In genomic region chrX:6777489-6778249, GRCm38 (mm10) we compare ENCODE assay signal across 10 mouse cellular contexts. TPM values are rescaled to one million over a fixed set of nuclear protein-coding genes. Genes with fewer than 3 reads are reported as not detected.
A peak's percentile ranks its signal among the peaks of the same experiment; 100 is the strongest.
DNase-seq lines count a peak whose midpoint lies in the region; ATAC-seq and TF ChIP-seq lines count a peak whose summit lies in the region.
"Had no signal": no experiment of that assay in that cellular context is flagged by ENCODE, and none has a peak within 500 bp of the region (broad histone marks: within the 10 kb centered on the region; RNA-seq: fewer than 3 reads in every experiment).

No protein-coding gene starts in this region.

- DNase-seq in heart, postnatal 4 days = no peak
- peak; percentile 19 for DNase-seq in embryonic facial prominence, embryonic 10.5 days (ENCODE audit: low spot score)
- no peak for DNase-seq in midbrain, postnatal 0 days (ENCODE audit: low spot score)
- DNase-seq in c-Kit-positive CD71-positive TER-119-positive erythroid progenitor cells, embryonic 14.5 days (ENCODE audit: low spot score) = no peak
- DNase-seq in layer of hippocampus, postnatal 14 days (ENCODE audit: low spot score in 2 of 2) = no peak
- no peak for DNase-seq in thymus, postnatal 0 days (ENCODE audit: low spot score)

- H3K9ac ChIP-seq in heart, embryonic 16.5 days (ENCODE audit: low read length) = no peak overlapping the region
- no peak overlapping the region for H3K9ac ChIP-seq in hindbrain, embryonic 12.5 days
- H3K9ac ChIP-seq in midbrain, postnatal 0 days (replicated peaks; ENCODE audit: low read length, poor library complexity, severe bottlenecking) = no peak overlapping the region

- H3K9me3 ChIP-seq in heart, embryonic 16.5 days (replicated peaks; ENCODE audit: control insufficient read depth, low read length) = no peaks in the 10 kb centered on the region
- 0 out of 2 replicates have a peak, but pooled peaks cover 2% of the 10 kb centered on the region for H3K9me3 ChIP-seq in embryonic facial prominence, embryonic 10.5 days
- H3K9me3 ChIP-seq in hindbrain, embryonic 12.5 days (replicated peaks) = no peaks in the 10 kb centered on the region
- H3K9me3 ChIP-seq in midbrain, postnatal 0 days (ENCODE audit: low read length) = no peaks in the 10 kb centered on the region

- no peak overlapping the region for H3K27ac ChIP-seq in heart, embryonic 16.5 days (ENCODE audit: low read length)
- H3K27ac ChIP-seq in embryonic facial prominence, embryonic 10.5 days (replicated peaks) = no peak overlapping the region
- H3K27ac ChIP-seq in hindbrain, embryonic 12.5 days = no peak overlapping the region
- H3K27ac ChIP-seq in midbrain, postnatal 0 days (ENCODE audit: low read depth, low read length) = no peak overlapping the region

- no peaks in the 10 kb centered on the region for H3K36me3 ChIP-seq in heart, embryonic 16.5 days (ENCODE audit: control insufficient read depth, insufficient read depth)
- no peaks in the 10 kb centered on the region for H3K36me3 ChIP-seq in embryonic facial prominence, embryonic 10.5 days (replicated peaks)
- no peaks in the 10 kb centered on the region for H3K36me3 ChIP-seq in hindbrain, embryonic 12.5 days
- no peaks in the 10 kb centered on the region for H3K36me3 ChIP-seq in midbrain, postnatal 0 days (ENCODE audit: insufficient read depth, low read length)

- no peaks in the 10 kb centered on the region for H3K4me1 ChIP-seq in heart, embryonic 16.5 days (ENCODE audit: control insufficient read depth, insufficient read depth, low read length)
- H3K4me1 ChIP-seq in embryonic facial prominence, embryonic 10.5 days = no peaks in the 10 kb centered on the region; the same call in 1 of the 2 replicates
- H3K4me1 ChIP-seq in hindbrain, embryonic 12.5 days = no peaks in the 10 kb centered on the region
- H3K4me1 ChIP-seq in midbrain, postnatal 0 days (ENCODE audit: insufficient read depth, low read length) = no peaks in the 10 kb centered on the region

- TF ChIP-seq CTCF in midbrain, postnatal 0 days (IDR thresholded peaks at IDR 0.05) = no peak

- peak overlapping the region; percentile 66 for H3K4me2 ChIP-seq in heart, embryonic 16.5 days (ENCODE audit: low read depth, low read length)
- peak overlapping the region; percentile 55 for H3K4me2 ChIP-seq in hindbrain, embryonic 12.5 days (replicated peaks)
- H3K4me2 ChIP-seq in midbrain, postnatal 0 days (ENCODE audit: low read depth, low read length, poor library complexity, severe bottlenecking) = peak overlapping the region; percentile 54

- 19% methylated on average over 13 of the region's 13 CpGs for WGBS in heart, embryonic 16.5 days
- 18% methylated on average over 13 of the region's 13 CpGs for WGBS in embryonic facial prominence, embryonic 10.5 days
- WGBS in hindbrain, embryonic 12.5 days = 24% methylated on average over 13 of the region's 13 CpGs
- 31% methylated on average over 12 of the region's 13 CpGs for WGBS in midbrain, postnatal 0 days

- H3K4me3 ChIP-seq in heart, embryonic 16.5 days (ENCODE audit: low read length) = peak overlapping the region; percentile 46
- H3K4me3 ChIP-seq in embryonic facial prominence, embryonic 10.5 days = peak overlapping the region; percentile 54
- peak overlapping the region; percentile 34 for H3K4me3 ChIP-seq in hindbrain, embryonic 12.5 days
- H3K4me3 ChIP-seq in midbrain, postnatal 0 days (ENCODE audit: low read depth, low read length) = peak overlapping the region; percentile 36

- H3K27me3 ChIP-seq in heart, embryonic 16.5 days (ENCODE audit: control insufficient read depth, insufficient read depth, low read length) = 0 out of 2 replicates have a peak, but pooled peaks cover 3% of the 10 kb centered on the region
- H3K27me3 ChIP-seq in embryonic facial prominence, embryonic 10.5 days (replicated peaks; ENCODE audit: low read depth, poor library complexity, severe bottlenecking) = peaks cover 44% of the 10 kb centered on the region
- peaks cover 38% of the 10 kb centered on the region for H3K27me3 ChIP-seq in hindbrain, embryonic 12.5 days
- no peaks in the 10 kb centered on the region for H3K27me3 ChIP-seq in midbrain, postnatal 0 days (ENCODE audit: insufficient read depth, low read length)

- no peak for ATAC-seq in heart, embryonic 16.5 days (replicated peaks; ENCODE audit: extremely low read depth, insufficient read depth, low FRiP score)
- no peak for ATAC-seq in hindbrain, embryonic 12.5 days (ENCODE audit: low FRiP score)
- no peak for ATAC-seq in midbrain, postnatal 0 days (ENCODE audit: low FRiP score)

RNA-seq across cellular contexts. Expression of gene Dgkk, which starts 1.4 kb away (rescaled TPM):
- polyA plus RNA-seq in heart, embryonic 16.5 days (2015; fragmentation: Nextera tagmentation; extraction: Ambion mirVana) = 1.7 and 2.1 TPM in 2 replicates
- total RNA-seq in heart, postnatal 4 days (2021) = 1 to 10 TPM; 2.2 to 4.5 TPM
- 1.3 and 1.4 TPM in 2 replicates for polyA plus RNA-seq in embryonic facial prominence, embryonic 10.5 days (2016; fragmentation: Nextera tagmentation; extraction: Ambion mirVana)
- polyA plus RNA-seq in hindbrain, embryonic 12.5 days (2016; fragmentation: Nextera tagmentation; extraction: Ambion mirVana) = 0.49 and 0.65 TPM in 2 replicates
- total RNA-seq in midbrain, postnatal 0 days (2014; rRNA removed) = 7.9 and 8.1 TPM in 2 replicates
- polyA plus RNA-seq in midbrain, postnatal 0 days (2015; fragmentation: Nextera tagmentation; extraction: Ambion mirVana) = 2.8 and 3.0 TPM in 2 replicates
- 1 to 10 TPM; 2.1 to 2.6 TPM for total RNA-seq in layer of hippocampus, postnatal 14 days (2021)
- 0.03 and 0.05 TPM in 2 replicates for polyA plus RNA-seq in thymus, postnatal 0 days (2015; fragmentation: Nextera tagmentation; extraction: Ambion mirVana)
- total RNA-seq: common myeloid progenitor, adult 5-6 weeks; MEL had no signal
